39 mouse cellular contexts compared by ENCODE assay signal in the genomic region with DNA sequence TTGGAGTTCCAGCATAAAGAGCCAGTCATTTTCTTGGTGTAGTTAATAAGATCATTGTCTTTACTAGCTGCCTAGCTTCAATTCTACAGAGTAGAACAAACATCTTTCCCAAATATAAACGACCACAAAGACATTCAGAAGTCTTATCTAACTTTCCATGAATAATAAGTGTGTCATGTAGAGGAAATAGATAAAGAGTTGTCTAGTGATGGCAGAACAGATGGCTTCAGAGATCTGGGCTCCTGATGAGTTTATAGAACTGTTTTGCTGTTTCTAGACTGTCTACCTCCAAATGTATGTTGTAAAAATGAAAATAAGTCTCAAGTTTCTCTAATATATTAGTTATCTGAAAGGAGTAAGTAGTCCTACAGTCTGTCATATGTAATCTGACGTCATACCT. TPM values are rescaled to one million over a fixed set of nuclear protein-coding genes. Genes with fewer than 3 reads are reported as not detected.
"Had no signal": no experiment of that assay in that cellular context is flagged by ENCODE, and none has a peak within 500 bp of the region (broad histone marks: within the 10 kb centered on the region; RNA-seq: fewer than 3 reads in every experiment).

No protein-coding gene starts in this region.

- H3K36me3 ChIP-seq: limb, embryonic 10.5 days; limb, embryonic 12.5 days; limb, embryonic 13.5 days; limb, embryonic 15.5 days; liver, embryonic 12.5 days; liver, embryonic 13.5 days; liver, embryonic 15.5 days; lung, embryonic 15.5 days; midbrain, embryonic 10.5 days; midbrain, embryonic 12.5 days; midbrain, embryonic 13.5 days; midbrain, embryonic 15.5 days; neural tube, embryonic 12.5 days had no signal

- H3K4me1 ChIP-seq: limb, embryonic 10.5 days; limb, embryonic 12.5 days; limb, embryonic 13.5 days; limb, embryonic 15.5 days; liver, embryonic 12.5 days; liver, embryonic 13.5 days; liver, embryonic 15.5 days; lung, embryonic 15.5 days; midbrain, embryonic 10.5 days; midbrain, embryonic 12.5 days; midbrain, embryonic 13.5 days; midbrain, embryonic 15.5 days; neural tube, embryonic 12.5 days had no signal

- H3K27ac ChIP-seq: limb, embryonic 10.5 days; limb, embryonic 12.5 days; limb, embryonic 13.5 days; limb, embryonic 15.5 days; liver, embryonic 12.5 days; liver, embryonic 13.5 days; liver, embryonic 14.5 days; liver, embryonic 15.5 days; lung, embryonic 15.5 days; macrophage; midbrain, embryonic 10.5 days; midbrain, embryonic 12.5 days; midbrain, embryonic 13.5 days; midbrain, embryonic 15.5 days; neural tube, embryonic 12.5 days had no signal

- H3K4me2 ChIP-seq: limb, embryonic 12.5 days; limb, embryonic 13.5 days; limb, embryonic 15.5 days; liver, embryonic 11.5 days; liver, embryonic 12.5 days; liver, embryonic 13.5 days; liver, embryonic 15.5 days; lung, embryonic 14.5 days; lung, embryonic 15.5 days; midbrain, embryonic 11.5 days; midbrain, embryonic 12.5 days; midbrain, embryonic 13.5 days; midbrain, embryonic 15.5 days; neural tube, embryonic 12.5 days had no signal

- H3K4me3 ChIP-seq: limb, embryonic 10.5 days; limb, embryonic 12.5 days; limb, embryonic 13.5 days; limb, embryonic 15.5 days; liver, embryonic 12.5 days; liver, embryonic 13.5 days; liver, embryonic 15.5 days; lung, embryonic 15.5 days; megakaryocyte, embryonic 14.5 days; midbrain, embryonic 10.5 days; midbrain, embryonic 12.5 days; midbrain, embryonic 13.5 days; midbrain, embryonic 15.5 days; myocyte; neural tube, embryonic 12.5 days had no signal

- DNase-seq: left cerebral cortex, postnatal 4 days; liver; liver, embryonic 13.5 days; liver, postnatal 0 days; lung, adult 18-20 months; lung, adult 2 months; lung, embryonic 14.5 days; lung, postnatal 10 days; lung, postnatal 14 days; lung, postnatal 36 days; lung, postnatal 4 days; midbrain, embryonic 14.5 days had no signal

- H3K9ac ChIP-seq: limb, embryonic 12.5 days; limb, embryonic 13.5 days; limb, embryonic 15.5 days; liver, embryonic 12.5 days; liver, embryonic 13.5 days; liver, embryonic 14.5 days; liver, embryonic 15.5 days; liver, postnatal 0 days; lung, embryonic 14.5 days; lung, embryonic 15.5 days; midbrain, embryonic 12.5 days; midbrain, embryonic 13.5 days; midbrain, embryonic 15.5 days; neural tube, embryonic 12.5 days had no signal

- ATAC-seq: liver, embryonic 12.5 days; liver, postnatal 0 days; lung, postnatal 0 days; midbrain, embryonic 13.5 days; midbrain, embryonic 15.5 days; midbrain, embryonic 16.5 days had no signal

- H3K27me3 ChIP-seq: limb, embryonic 12.5 days; limb, embryonic 13.5 days; limb, embryonic 15.5 days; liver, embryonic 12.5 days; liver, embryonic 13.5 days; liver, embryonic 15.5 days; lung, embryonic 15.5 days; megakaryocyte, embryonic 14.5 days; midbrain, embryonic 12.5 days; midbrain, embryonic 13.5 days; midbrain, embryonic 15.5 days; neural tube, embryonic 12.5 days had no signal

- H3K9me3 ChIP-seq: limb, embryonic 10.5 days; limb, embryonic 12.5 days; limb, embryonic 13.5 days; limb, embryonic 15.5 days; liver, embryonic 12.5 days; liver, embryonic 13.5 days; liver, embryonic 15.5 days; lung, embryonic 15.5 days; megakaryocyte, embryonic 14.5 days; midbrain, embryonic 10.5 days; midbrain, embryonic 12.5 days; midbrain, embryonic 13.5 days; midbrain, embryonic 15.5 days; neural tube, embryonic 12.5 days had no signal

RNA-seq across cellular contexts. Expression of a gene that starts 41.5 kb away (rescaled TPM):
- total RNA-seq: liver, adult 2 months; megakaryocyte progenitor cell, adult 5-6 weeks; megakaryocyte, adult 5-6 weeks; megakaryocyte-erythroid progenitor cell, adult 5-6 weeks; monocyte, adult 5-6 weeks had no signal
- polyA plus RNA-seq: limb, embryonic 10.5 days; limb, embryonic 12.5 days; limb, embryonic 13.5 days; limb, embryonic 15.5 days; liver, adult 2 months; liver, embryonic 12.5 days; liver, embryonic 13.5 days; liver, embryonic 15.5 days; liver, embryonic 16.5 days; liver, postnatal 0 days; lung, adult 2 months; lung, embryonic 14.5 days; lung, embryonic 15.5 days; lung, embryonic 16.5 days; lung, postnatal 0 days; macrophage; myocyte had no signal
